Mouse (Mus musculus): Measurements from ENCODE around the gene Ikzf1. TPM values are rescaled to one million over a fixed set of nuclear protein-coding genes. Genes with fewer than 3 reads are reported as not detected.

Gene Ikzf1
- polyA plus RNA-seq, 1 experiment from 2014 or later, result 7.6 TPM

DNA sequence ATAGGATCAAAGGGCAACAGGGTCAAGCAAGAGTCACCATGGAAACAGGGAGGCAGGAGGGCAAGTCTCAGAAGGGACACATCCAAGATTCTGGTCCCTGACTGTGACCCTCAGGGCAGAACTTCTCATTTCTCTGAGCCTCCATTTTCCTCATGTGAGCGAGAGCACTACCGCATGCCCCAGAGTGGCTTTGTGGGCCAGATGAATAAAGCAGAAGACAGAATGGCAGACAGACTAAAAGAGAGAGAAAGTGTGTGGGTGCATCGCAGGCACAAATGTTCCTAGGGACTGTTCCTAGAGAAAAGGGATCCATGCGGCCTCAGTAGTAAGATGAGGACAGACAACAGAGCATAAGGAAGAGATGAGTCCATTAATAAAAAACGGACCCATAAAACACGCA is 24.5 kb downstream of the Ikzf1 start:
- Histone ChIP-seq H3K4me1 (ENCODE audit: control insufficient read depth, insufficient read depth, low read length) (no peaks in the 10 kb centered on the region), H3K27ac (ENCODE audit: low read depth, low read length) (no peak overlapping the region), H3K9me3 (replicated peaks; ENCODE audit: control insufficient read depth, low read length) (no peaks in the 10 kb centered on the region), H3K4me3 (ENCODE audit: low read depth, low read length) (no peak overlapping the region), H3K27me3 (ENCODE audit: control insufficient read depth, insufficient read depth, low read length) (no peaks in the 10 kb centered on the region), H3K36me3 (ENCODE audit: control insufficient read depth, insufficient read depth, low read length) (no peaks in the 10 kb centered on the region), H3K4me2 (no peak overlapping the region), H3K9ac (ENCODE audit: low read depth, low read length) (no peak overlapping the region)
- ATAC-seq (replicated peaks; ENCODE audit: insufficient number of reproducible peaks, low FRiP score, low TSS enrichment), result no peak
- 87% methylated on average over 6 of the region's 6 CpGs for WGBS (ENCODE audit: insufficient replicate concordance)

DNA sequence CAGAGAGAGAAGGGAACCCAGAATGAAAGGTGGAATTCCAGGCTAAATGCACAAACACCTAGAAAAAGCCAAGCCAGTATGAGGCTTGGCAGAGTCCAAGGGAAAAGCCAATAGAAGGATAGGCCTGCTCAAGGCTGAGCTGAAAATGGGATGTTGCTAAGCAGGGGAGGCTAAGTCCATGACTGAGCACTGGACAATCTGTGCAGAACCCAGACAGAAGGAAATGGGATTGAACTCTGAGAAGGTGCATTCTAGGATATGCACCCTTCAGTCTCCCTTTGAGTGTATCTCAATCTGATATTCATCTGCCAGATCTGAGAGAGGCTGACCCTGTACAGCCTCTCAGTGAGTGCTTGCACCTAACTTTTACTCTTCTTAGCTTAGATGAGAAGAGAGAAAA is 25.9 kb downstream of the Ikzf1 start:
- Histone ChIP-seq H3K9me3 (replicated peaks; ENCODE audit: control insufficient read depth, low read length) (no peaks in the 10 kb centered on the region), H3K27ac (ENCODE audit: low read depth, low read length) (no peak overlapping the region), H3K9ac (ENCODE audit: low read depth, low read length) (no peak overlapping the region), H3K4me2 (no peak overlapping the region), H3K36me3 (ENCODE audit: control insufficient read depth, insufficient read depth, low read length) (no peaks in the 10 kb centered on the region), H3K4me3 (ENCODE audit: low read depth, low read length) (no peak overlapping the region), H3K4me1 (ENCODE audit: control insufficient read depth, insufficient read depth, low read length) (no peaks in the 10 kb centered on the region), H3K27me3 (ENCODE audit: control insufficient read depth, insufficient read depth, low read length) (no peaks in the 10 kb centered on the region)
- no peak for ATAC-seq (replicated peaks; ENCODE audit: insufficient number of reproducible peaks, low FRiP score, low TSS enrichment)

DNA sequence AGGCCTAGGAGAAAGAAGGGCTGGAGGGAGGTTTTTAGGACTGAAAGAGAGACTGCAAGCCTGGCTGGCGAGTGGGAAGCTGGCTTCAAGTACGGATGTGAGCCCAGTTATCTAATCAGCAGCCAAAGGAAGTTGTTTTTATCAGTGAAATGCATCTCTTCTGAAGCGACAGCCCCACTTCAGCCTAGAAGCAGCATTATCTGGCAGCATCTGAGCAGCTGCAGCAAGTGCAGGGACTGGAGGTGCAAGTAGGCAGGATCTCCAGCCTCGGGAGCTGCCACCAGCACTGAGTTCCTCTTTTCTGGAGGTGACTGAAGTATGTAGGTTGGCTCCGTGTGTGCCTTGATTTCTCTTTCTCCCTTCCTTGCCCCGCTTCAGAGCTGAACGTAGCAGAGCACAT is 26.9 kb downstream of the Ikzf1 start:
- no peaks in the 10 kb centered on the region for H3K27me3 ChIP-seq (ENCODE audit: control insufficient read depth, insufficient read depth, low read length)
- no peak overlapping the region for H3K9ac ChIP-seq (ENCODE audit: low read depth, low read length)
- no peak overlapping the region for H3K27ac ChIP-seq (ENCODE audit: low read depth, low read length)
- WGBS (ENCODE audit: insufficient replicate concordance), result 36% methylated on average over 7 of the region's 7 CpGs
- no peak overlapping the region for H3K4me2 ChIP-seq
- H3K36me3 ChIP-seq (ENCODE audit: control insufficient read depth, insufficient read depth, low read length), result no peaks in the 10 kb centered on the region
- no peak for ATAC-seq (replicated peaks; ENCODE audit: insufficient number of reproducible peaks, low FRiP score, low TSS enrichment)
- no peak overlapping the region for H3K4me3 ChIP-seq (ENCODE audit: low read depth, low read length)
- no peaks in the 10 kb centered on the region for H3K4me1 ChIP-seq (ENCODE audit: control insufficient read depth, insufficient read depth, low read length)
- H3K9me3 ChIP-seq (replicated peaks; ENCODE audit: control insufficient read depth, low read length), result no peaks in the 10 kb centered on the region

DNA sequence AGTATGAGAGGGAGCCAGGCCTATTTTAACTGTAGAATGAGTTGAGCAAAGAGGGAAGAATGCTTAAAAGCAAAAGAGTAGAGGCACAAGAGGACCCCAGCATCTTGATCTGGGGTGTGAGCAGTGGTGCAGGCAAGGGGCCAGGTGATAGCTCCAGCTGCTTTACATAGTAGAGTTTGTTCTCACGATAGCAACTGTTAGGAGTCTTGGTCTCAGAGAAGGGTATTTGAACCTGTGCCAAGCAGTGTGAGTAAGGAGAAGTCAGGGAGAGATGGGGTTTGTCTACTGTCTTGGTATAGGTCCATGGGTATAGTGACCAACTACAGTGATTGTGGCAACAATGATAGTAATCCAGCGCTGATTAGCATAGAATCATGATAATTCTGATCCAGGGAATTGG is 29.9 kb downstream of the Ikzf1 start:
- no peak for ATAC-seq (replicated peaks; ENCODE audit: insufficient number of reproducible peaks, low FRiP score, low TSS enrichment)
- Histone ChIP-seq H3K27me3 (ENCODE audit: control insufficient read depth, insufficient read depth, low read length) (no peaks in the 10 kb centered on the region), H3K4me1 (ENCODE audit: control insufficient read depth, insufficient read depth, low read length) (no peaks in the 10 kb centered on the region), H3K9me3 (replicated peaks; ENCODE audit: control insufficient read depth, low read length) (no peaks in the 10 kb centered on the region), H3K9ac (ENCODE audit: low read depth, low read length) (no peak overlapping the region), H3K4me2 (no peak overlapping the region), H3K27ac (ENCODE audit: low read depth, low read length) (no peak overlapping the region), H3K36me3 (ENCODE audit: control insufficient read depth, insufficient read depth, low read length) (no peaks in the 10 kb centered on the region), H3K4me3 (ENCODE audit: low read depth, low read length) (no peak overlapping the region)
- WGBS (ENCODE audit: insufficient replicate concordance), result 75% methylated on average over 2 of the region's 2 CpGs

DNA sequence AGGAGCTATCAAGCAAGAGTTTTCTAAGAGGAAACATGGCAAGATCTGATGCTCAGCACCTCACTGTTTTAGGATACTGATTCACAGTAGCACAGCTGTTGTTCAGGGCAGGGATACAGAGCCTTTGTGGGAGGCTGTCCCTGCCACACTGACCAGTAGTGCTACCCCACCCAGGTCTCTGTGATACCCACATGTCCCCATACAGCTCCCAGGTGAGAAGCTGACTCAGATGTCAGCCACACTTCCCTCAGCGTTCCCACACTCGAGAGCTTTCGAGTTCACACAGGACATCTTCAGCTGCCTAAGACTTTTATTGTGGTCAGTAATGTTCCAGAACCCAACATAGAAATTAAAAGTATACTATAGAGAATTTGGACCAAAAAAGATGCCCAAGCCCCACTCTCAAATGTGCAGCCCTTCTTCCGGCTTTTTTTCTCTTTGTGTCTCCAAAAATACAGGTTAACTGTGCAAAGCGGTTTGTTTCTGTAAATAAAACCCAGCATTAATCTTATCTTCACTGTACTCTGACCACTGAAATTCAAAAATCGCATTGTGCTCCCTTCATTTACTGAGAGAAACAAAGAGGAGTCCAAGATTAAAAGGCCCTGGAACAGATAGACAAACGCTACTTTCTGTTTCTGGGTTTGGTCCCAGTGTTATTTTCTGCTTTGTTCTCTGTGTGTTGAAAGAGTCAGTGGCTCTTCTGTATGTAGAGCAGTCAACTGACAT is 31.3 kb downstream of the Ikzf1 start:
- no peaks in the 10 kb centered on the region for H3K9me3 ChIP-seq (replicated peaks; ENCODE audit: control insufficient read depth, low read length)
- 79% methylated on average over 7 of the region's 7 CpGs for WGBS (ENCODE audit: insufficient replicate concordance)
- H3K9ac ChIP-seq (ENCODE audit: low read depth, low read length), result no peak overlapping the region
- H3K4me2 ChIP-seq, result no peak overlapping the region
- no peaks in the 10 kb centered on the region for H3K27me3 ChIP-seq (ENCODE audit: control insufficient read depth, insufficient read depth, low read length)
- no peak overlapping the region for H3K27ac ChIP-seq (ENCODE audit: low read depth, low read length)
- no peak overlapping the region for H3K4me3 ChIP-seq (ENCODE audit: low read depth, low read length)
- no peak for ATAC-seq (replicated peaks; ENCODE audit: insufficient number of reproducible peaks, low FRiP score, low TSS enrichment)
- H3K36me3 ChIP-seq (ENCODE audit: control insufficient read depth, insufficient read depth, low read length), result no peaks in the 10 kb centered on the region
- no peaks in the 10 kb centered on the region for H3K4me1 ChIP-seq (ENCODE audit: control insufficient read depth, insufficient read depth, low read length)

DNA sequence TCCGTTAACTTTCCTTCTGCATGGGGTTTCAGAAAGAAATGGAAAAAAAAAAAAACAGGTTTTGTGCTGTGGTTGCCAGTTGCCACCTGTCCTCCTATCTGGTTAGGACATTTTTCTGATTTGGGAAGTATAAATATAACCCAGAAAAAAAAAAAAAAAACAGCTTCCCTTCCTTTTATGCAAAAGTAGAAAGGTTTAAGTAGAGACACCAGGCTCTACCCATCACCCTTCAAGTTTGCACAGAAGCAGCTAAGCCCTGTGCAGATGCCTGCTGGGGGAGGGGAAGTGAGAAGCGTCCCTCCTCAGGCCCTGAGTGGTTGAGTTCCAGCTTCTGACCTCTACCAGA is 31.9 kb downstream of the Ikzf1 start:
- whole genome bisulfite sequencing (ENCODE audit: insufficient replicate concordance), result 65% methylated on average over 2 of the region's 2 CpGs
- Histone ChIP-seq H3K27ac (ENCODE audit: low read depth, low read length) (no peak overlapping the region), H3K4me1 (ENCODE audit: control insufficient read depth, insufficient read depth, low read length) (no peaks in the 10 kb centered on the region), H3K9me3 (replicated peaks; ENCODE audit: control insufficient read depth, low read length) (no peaks in the 10 kb centered on the region), H3K4me3 (ENCODE audit: low read depth, low read length) (no peak overlapping the region), H3K36me3 (ENCODE audit: control insufficient read depth, insufficient read depth, low read length) (no peaks in the 10 kb centered on the region), H3K9ac (ENCODE audit: low read depth, low read length) (no peak overlapping the region), H3K27me3 (ENCODE audit: control insufficient read depth, insufficient read depth, low read length) (no peaks in the 10 kb centered on the region), H3K4me2 (no peak overlapping the region)
- ATAC-seq (replicated peaks; ENCODE audit: insufficient number of reproducible peaks, low FRiP score, low TSS enrichment), result no peak

DNA sequence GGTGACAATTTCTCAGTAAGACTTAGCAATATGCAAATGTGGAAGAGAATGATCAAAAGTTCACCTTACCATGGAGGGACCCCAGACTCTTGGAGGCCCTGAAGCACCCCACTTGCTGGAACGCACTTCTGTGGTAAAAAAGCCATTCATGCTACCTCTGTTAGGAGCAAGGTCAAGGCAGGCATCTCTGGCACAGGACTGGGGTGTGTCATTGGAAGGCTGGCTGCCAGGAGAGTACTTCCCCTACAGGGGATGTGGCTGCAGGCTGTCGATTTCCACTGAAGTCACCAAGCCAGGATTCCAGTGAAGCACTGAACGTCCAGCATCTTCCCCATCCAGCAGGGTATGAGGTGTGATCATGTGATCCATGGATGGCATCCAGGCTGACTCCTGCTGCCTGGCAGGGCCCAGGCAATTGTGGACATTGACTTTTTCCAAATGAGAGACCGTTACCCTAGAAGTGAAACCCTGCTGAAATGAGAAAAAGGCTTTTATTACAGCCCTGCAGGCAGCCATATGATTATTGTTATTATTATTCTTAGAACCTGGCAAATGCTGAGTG is 32.9 kb downstream of the Ikzf1 start:
- no peak overlapping the region for H3K9ac ChIP-seq (ENCODE audit: low read depth, low read length)
- no peak overlapping the region for H3K27ac ChIP-seq (ENCODE audit: low read depth, low read length)
- no peaks in the 10 kb centered on the region for H3K36me3 ChIP-seq (ENCODE audit: control insufficient read depth, insufficient read depth, low read length)
- no peak overlapping the region for H3K4me2 ChIP-seq
- no peaks in the 10 kb centered on the region for H3K9me3 ChIP-seq (replicated peaks; ENCODE audit: control insufficient read depth, low read length)
- no peaks in the 10 kb centered on the region for H3K4me1 ChIP-seq (ENCODE audit: control insufficient read depth, insufficient read depth, low read length)
- no peak overlapping the region for H3K4me3 ChIP-seq (ENCODE audit: low read depth, low read length)
- 79% methylated on average over 4 of the region's 4 CpGs for WGBS (ENCODE audit: insufficient replicate concordance)
- H3K27me3 ChIP-seq (ENCODE audit: control insufficient read depth, insufficient read depth, low read length), result no peaks in the 10 kb centered on the region
- no peak for ATAC-seq (replicated peaks; ENCODE audit: insufficient number of reproducible peaks, low FRiP score, low TSS enrichment)

DNA sequence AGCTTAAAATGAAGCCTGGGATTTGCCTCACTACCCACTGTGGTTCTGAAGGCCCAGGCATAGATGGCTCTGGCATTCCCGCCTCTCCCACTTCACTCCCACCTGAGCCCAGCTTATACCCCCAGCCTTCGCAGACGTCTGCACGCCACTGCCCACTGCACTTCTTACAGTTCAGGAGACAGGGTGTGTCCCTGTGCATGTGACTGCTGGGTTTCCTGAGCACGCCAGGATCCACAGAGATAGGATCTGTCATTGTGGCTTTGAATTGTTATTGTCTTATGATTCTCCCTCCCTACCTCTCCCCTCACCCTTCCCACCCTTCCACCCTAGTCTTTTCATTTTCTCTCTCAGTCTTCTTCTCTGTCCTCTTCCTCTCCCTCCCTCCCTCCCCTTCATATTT is 34.9 kb downstream of the Ikzf1 start:
- 61% methylated on average over 5 of the region's 5 CpGs for WGBS (ENCODE audit: insufficient replicate concordance)
- Histone ChIP-seq H3K36me3 (ENCODE audit: control insufficient read depth, insufficient read depth, low read length) (no peaks in the 10 kb centered on the region), H3K4me1 (ENCODE audit: control insufficient read depth, insufficient read depth, low read length) (no peaks in the 10 kb centered on the region), H3K4me3 (ENCODE audit: low read depth, low read length) (no peak overlapping the region), H3K27ac (ENCODE audit: low read depth, low read length) (no peak overlapping the region), H3K9me3 (replicated peaks; ENCODE audit: control insufficient read depth, low read length) (no peaks in the 10 kb centered on the region), H3K27me3 (ENCODE audit: control insufficient read depth, insufficient read depth, low read length) (no peaks in the 10 kb centered on the region), H3K4me2 (no peak overlapping the region), H3K9ac (ENCODE audit: low read depth, low read length) (no peak overlapping the region)
- ATAC-seq (replicated peaks; ENCODE audit: insufficient number of reproducible peaks, low FRiP score, low TSS enrichment), result no peak; the same call in 1 of the 2 replicates

DNA sequence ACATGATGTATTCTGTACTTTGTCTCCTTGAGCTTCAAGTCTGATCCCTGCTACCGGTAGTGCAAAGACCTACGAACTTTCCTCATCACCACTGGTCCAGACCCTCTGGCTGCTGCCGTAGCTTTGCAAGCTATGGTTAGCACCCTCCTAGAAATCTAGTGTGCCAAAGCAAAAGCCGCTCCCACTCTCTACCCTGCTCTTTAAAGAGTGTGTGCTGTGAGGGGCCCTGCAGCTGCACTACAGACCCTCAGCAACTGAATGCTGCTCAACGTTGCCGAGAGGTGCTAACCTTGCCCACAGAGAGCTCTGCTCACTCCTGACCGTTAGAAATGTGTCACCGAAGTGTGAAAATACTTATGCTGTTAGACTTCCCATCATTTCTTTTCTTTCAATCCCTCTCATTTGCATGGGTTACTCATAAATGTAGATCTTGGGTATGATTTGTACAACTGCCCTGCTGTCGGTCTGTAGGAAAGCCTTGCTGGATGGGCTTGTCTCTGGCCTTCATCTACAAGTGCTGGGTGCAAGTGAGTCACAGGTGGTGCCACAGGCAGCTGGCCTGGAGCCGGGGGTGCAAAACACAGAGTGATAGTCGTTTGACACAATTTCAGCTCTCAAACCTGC is 40.6 kb downstream of the Ikzf1 start:
- Histone ChIP-seq H3K27ac (ENCODE audit: low read depth, low read length) (no peak overlapping the region), H3K36me3 (ENCODE audit: control insufficient read depth, insufficient read depth, low read length) (no peaks in the 10 kb centered on the region)
- WGBS (ENCODE audit: insufficient replicate concordance), result 83% methylated on average over 11 of the region's 11 CpGs

More for the DNA sequence above, 40.6 kb downstream of the Ikzf1 start:
- ATAC-seq (replicated peaks; ENCODE audit: insufficient number of reproducible peaks, low FRiP score, low TSS enrichment), result no peak
- Histone ChIP-seq H3K9me3 (replicated peaks; ENCODE audit: control insufficient read depth, low read length) (no peaks in the 10 kb centered on the region), H3K27me3 (ENCODE audit: control insufficient read depth, insufficient read depth, low read length) (no peaks in the 10 kb centered on the region), H3K4me2 (no peak overlapping the region), H3K4me1 (ENCODE audit: control insufficient read depth, insufficient read depth, low read length) (0 out of 2 replicates have a peak, but pooled peaks cover 2% of the 10 kb centered on the region), H3K4me3 (ENCODE audit: low read depth, low read length) (no peak overlapping the region), H3K9ac (ENCODE audit: low read depth, low read length) (no peak overlapping the region)
